Mouse (Mus musculus) layer of hippocampus, adult 18-20 months (tissue): Measurements from ENCODE around the gene Aebp1. TPM values are rescaled to one million over a fixed set of nuclear protein-coding genes. Genes with fewer than 3 reads are reported as not detected.
"Not testable (repeated sequence)": the region's sequence is repeated elsewhere in the genome, so short reads cannot be mapped to it uniquely, and the experiment has no call there.

ENCODE experiments used
- DNase-seq, 2 experiments: peaks; one replicate each; pipeline ENCODE4 v3.0.0; 2022; ENCODE audit warnings: low spot score in 2 of 2
- total RNA-seq, 2 experiments: library from RNA; stranded (reverse); gene quantifications; 2 replicates each; pipeline ENCODE4 v1.2.3; 2021

Aebp1 gene
- total RNA-seq, 2 experiments from 2014 or later = 9.1 to 9.2 TPM

DNA sequence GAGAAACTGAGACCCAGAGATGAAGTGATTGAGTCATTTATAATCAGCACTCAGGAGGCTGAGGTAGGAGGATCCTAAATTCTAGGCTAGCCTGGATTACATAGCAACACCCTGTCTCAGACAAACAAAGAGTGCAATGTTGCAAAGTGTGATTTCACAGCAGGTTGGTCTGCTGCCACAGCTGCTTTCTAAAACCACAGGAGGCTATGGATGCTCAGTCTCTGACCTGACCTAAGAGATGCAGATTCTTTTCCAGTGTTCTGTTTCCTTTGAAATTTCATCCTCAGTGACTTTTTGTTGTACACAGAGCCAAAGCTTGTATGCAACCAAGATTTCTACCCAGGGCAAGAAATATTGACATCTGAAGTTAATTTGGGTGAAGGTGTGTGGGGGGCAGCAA is 6.3 kb upstream of the Aebp1 start:
- DNase-seq = no peak

DNA sequence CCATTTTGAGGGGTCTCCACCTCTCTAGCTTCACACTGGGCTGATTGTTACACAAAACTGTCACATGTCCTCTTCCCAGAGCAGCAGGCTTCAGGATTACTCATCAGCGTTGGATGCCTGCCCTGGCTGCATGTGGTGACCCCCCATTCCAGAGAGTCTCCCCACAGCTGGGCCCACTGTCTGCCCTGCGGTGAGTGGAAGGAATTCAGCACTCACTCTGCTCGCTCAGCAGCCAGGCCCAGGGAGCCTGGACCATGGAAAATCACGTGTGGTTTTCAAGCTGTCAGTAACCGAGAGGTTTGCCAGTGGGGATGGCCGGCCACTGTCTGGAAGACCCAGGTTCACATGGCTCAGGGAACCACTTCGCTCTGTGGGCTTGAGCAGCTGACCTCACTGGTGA is 5.8 kb upstream of the Aebp1 start:
- DNase-seq = peak; percentile 27 to 67

DNA sequence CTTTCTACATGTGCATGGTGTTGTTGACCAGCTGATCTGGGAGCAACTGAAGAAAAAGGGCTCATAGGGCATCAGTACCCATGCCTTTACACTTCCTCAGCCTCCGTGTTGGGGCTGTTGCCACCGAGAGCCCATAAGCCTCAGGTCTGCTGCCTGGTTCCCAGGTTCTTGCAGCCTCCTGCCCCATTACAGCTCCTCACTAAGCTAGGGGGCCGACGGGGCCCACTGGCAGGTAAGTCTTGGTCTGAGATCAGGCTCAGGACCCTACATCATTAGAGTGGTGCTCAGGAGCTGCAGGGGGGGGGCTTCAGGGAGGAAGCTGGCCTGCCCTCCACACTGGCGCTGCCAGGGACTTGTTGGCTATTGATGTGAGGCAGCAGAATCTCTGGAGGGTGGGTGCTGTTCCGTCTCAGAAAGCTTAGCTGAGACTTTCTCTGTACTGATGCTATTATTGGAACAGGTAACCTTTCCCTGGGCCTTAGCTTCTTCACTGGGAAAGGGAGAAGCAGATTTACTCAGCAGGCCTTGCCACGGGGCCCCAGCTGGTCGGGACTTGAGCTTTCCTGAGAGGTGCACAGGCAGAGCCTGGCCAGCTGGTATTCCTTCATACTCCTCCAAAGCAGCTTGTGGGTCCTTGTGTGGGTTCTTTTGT is 5.1 kb upstream of the Aebp1 start:
- no peak for DNase-seq

DNA sequence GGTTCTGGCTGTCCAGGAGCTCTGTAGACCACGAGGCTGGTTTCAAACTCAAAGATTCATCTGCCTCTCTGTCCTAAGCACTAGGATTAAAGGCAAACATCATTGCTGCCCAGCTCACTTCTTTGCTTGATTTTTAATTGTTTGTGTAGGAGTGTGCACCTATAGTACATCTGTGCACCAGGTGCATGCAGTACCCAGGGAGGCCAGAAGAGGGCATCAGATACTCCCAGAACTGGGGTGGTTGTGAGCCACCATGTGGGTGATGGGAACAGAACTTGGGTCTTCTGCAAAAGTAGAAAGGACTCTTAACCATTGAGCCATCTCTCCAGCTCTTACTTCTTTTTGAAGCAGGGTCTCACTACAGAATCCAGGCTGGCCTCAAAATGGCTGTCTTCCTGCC is 3.0 kb upstream of the Aebp1 start:
- DNase-seq = no peak

DNA sequence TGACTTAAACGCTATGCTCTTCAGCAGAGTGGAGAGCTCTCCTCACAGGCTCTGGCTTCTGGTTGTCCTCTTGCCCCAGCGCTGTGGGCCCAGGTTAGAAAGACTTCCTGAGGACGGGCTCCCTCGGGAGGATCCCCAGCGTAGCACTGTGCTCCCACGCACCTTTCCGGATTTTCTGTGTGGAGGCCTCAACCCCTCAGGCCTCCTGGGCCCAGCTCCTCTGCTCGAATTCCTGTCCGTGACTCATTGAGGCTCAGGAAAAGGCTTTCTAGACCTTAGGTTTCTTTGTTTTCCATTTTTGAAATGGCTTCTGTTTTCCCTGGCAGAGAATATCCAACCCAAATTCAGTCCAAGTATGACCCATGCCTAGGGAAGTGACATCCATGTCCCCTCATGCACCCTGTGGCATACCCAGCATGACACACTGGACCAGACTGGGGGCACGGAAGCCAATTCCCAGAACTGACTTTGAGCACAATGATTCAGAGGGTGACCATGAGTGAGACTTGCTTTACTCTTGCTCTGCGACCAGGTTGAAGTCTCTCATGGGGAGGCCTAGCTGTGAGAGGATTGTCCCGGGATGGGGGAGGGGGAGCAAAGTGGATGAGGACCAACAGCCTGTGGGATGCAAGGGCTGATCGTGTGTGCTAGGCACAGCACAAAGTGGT is 1.7 kb upstream of the Aebp1 start:
- no peak for DNase-seq

DNA sequence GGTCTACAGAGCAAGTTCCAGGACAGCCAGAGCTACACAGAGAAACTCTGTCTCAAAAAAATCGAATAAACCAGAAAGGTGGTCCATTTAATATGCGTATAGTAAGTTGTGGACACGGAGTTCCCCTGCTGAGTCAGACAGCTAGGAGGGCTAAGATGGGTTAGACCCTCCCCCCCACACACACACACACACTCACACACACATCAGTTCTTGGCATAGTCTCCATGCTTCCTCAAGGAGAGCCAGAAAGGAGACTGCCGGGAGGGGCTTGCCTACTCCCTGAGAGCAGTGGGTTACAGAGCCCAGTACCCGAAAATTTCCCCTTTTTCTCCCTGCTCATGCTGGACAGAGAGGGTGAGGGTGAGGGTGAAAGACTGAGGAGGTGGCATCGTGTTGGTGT is 1.1 kb upstream of the Aebp1 start:
- DNase-seq = no peak

DNA sequence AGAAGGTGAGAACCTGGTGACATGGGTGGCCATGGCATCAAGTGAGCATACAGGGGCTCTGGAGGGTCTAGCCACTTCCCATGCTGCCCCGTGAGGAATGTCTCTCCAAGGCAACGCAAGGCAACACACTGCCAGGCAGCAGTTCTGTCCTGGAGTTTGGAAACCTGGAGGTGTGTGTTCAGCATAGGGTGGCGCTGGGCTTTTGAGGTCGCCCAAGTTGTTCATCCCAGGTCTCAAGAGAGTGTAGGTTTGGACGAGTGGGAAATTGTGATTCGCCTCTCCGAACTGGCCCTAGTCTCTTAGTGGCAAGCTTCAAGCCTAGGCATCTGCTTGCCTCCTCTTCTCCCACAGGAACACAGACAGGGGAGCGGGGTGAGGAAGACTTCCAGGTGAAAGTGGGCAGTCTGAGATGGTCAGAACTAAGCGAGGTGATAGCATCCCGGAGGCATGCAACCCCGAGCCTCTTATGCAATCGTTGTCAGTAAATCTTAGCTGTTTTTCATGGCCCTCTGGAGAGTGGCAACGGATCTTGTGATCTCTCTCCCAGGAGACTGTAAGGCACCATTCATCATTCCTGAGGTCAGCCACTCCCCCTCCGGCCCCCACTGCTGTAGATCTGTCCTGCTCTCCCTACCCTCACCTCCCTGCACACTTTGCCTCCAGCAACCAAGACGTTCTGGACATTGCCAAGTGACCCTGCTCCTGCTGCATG is 803 bp downstream of the Aebp1 start:
- DNase-seq = no peak

DNA sequence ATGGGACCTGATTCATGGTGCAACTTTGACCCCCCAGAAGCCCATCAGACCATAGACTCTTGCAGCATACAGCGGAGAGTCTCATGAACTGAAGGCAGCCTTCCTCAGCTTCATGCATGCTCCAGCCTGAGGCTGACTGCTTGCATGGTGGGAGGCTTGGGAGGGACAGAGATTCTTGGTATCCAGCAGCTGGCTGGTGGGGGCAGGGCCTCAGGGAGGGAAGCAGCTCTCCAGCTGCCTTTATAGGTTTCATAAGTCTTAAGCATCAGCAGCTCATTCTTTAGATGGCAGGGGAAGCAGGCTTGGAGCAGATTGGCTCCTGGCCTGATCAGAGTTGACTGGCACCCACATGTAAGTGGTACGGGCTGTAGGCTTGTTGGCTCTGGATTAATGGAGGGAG is 5.4 kb downstream of the Aebp1 start:
- DNase-seq = no peak

DNA sequence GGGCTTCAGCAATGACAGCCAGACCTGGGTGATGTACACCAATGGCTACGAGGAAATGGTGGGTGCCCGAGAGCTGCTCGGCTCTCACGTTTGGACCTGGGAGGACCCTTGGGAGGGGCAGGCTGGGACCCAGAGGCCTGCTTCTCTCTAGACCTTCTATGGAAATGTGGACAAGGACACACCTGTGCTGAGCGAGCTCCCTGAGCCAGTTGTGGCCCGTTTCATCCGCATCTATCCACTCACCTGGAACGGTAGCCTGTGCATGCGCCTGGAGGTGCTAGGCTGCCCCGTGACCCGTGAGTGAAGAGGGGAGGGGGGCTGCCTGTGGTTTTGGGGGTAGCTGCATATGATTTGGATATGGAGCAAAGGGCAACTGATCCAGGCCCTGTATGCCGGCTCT is 6.6 kb downstream of the Aebp1 start:
- DNase-seq = no peak

DNA sequence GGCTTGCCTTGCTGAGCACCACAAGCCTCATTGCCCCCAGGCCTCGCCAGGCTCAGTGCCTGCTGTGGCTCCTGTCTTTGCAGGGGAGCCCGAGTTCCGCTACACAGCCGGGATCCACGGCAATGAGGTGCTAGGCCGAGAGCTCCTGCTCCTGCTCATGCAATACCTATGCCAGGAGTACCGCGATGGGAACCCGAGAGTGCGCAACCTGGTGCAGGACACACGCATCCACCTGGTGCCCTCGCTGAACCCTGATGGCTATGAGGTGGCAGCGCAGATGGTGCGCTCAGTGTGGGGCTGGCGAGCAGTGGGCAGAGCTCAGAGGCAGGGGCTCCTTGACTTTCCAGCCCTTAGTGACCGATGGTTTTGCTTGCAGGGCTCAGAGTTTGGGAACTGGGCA is 7.6 kb downstream of the Aebp1 start:
- no peak for DNase-seq

DNA sequence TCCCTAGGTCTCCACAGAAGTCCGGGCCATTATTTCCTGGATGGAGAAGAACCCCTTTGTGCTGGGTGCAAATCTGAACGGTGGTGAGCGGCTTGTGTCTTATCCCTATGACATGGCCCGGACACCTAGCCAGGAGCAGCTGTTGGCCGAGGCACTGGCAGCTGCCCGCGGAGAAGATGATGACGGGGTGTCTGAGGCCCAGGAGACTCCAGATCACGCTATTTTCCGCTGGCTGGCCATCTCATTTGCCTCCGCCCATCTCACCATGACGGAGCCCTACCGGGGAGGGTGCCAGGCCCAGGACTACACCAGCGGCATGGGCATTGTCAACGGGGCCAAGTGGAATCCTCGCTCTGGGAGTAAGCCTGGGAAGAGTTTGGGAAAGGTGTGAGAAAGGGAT is 8.3 kb downstream of the Aebp1 start:
- DNase-seq = no peak

DNA sequence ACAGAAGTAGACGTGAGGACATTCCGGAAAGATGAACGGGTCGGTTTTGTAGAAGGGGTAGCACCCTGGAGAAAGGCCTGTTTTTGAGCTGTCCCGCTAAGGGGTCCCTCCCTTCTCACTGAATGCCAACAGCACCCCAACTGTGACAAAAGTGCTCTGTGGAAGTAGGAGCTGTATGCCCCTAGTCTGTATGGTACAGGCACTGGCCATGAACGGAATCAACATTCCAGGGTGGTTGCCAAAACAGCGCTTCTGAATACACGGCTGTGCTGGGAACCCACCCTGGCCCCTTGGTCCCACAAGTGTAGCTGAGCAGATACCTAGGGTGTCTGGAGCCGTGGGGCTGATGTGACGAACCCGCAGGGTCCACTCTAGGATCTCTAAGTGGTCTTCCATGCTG is 11.0 kb downstream of the Aebp1 start:
- no peak for DNase-seq

DNA sequence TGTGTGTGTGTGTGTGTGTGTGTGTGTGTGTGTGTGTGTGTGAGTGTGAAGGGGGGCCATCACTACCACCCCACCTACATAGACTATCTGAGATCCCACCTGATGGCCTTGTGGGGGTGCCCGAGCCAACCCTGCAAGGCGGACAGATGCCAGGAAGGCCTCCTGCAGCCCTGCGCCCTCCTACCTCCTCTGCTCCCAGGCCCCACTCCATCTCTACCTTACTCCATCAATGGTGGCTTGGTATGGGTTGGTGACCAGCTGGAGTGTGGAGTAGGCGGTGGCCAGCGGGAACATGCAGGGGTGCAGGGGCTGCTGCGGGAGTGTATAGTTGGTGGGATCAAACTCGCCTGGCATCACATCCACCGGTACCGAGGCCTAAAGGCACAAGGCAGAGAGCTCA is 11.4 kb downstream of the Aebp1 start:
- DNase-seq = no peak

DNA sequence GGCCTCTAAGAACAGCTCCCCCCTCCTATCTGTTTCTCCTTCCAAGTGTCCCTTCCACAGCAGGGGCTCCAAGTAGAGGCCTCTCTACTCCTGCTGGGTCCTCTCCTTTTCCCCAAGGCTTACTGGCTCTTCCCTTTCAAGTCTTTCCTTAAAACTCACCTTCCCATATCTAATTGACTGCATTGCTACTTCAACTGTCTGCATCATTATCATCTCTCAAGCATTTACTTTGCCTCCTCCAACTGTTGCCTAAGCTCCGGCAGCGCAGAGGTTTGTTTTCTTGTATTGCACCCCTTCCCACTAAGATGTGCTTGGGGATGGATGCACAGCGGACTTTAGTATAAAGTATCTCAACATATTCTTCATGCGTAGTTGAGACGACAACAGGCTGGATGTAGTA is 15.7 kb downstream of the Aebp1 start:
- no peak for DNase-seq

DNA sequence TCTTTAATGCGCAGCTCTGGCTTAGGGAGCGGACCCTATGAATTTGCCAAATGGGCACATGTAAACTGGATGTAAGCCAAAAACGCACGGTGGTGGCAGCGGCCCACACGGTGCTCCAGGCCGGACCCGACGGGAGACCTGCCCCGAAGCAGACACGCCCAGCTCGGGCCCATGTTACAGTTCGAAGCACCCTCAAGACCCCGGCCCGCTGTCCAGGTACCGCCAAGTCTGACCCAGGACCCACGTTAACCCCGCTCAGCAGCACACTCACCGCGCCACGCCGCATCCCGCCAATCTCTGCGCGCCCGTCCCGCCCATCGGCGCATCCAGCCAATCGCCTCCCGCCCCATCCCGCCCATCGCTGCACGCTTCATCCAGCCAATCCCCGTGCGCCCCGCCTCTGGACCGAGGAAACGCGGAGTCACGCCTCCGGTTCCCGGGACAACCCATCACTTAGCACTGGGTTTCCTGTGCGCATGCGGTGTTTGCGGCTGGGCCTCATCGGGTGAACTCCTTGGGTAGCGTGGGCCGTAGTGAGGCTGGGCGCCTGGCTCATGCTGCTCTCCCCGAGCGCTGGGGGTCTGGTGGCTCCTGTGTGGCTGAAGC is 16.3 kb downstream of the Aebp1 start, which contains the start of gene Pold2:
Pold2 (minus strand) TSS at position 372 of the 606 bp plus-strand sequence.
- peak; percentile 96 to 98 for DNase-seq

DNA sequence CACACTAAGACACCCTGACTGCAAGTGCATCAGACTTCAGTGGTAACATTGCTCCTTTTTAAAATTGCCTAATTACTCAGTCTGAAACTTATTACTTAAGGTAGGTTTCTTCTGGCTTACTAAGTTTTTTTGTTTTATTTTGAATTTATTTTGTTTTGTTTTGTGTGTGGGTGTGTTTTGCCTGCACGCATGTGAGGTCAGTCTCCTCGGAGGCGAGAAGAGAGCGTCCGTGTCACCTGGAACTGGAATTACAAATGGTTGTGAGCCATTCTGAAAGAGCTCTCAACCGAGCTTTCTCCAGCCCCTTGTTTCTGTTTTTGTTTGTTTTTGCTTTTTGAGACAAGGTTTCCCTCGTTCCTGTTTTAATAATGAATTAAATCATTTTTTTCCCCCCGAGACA is 16.9 kb downstream of the Aebp1 start:
- DNase-seq = no peak

DNA sequence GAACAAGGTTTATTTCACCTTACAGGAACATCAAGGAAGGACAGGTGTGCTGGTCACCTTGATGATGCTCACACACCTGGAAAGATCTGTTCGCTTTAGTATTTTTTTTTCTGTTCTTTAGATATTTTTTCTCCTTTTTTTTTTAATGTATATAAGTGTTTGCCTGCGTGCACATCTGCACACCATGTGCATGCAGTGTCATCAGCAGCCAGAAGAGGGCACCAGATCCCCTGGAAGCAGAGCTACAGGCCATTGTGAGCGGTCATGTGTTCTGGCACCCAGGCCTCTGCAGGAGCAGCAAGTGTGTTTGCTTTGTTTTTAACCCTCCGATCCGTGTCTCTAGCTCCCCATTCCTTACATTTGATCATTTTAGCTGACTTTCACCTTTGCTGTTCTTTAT is 18.2 kb downstream of the Aebp1 start:
- peak; percentile 27 to 77 for DNase-seq

DNA sequence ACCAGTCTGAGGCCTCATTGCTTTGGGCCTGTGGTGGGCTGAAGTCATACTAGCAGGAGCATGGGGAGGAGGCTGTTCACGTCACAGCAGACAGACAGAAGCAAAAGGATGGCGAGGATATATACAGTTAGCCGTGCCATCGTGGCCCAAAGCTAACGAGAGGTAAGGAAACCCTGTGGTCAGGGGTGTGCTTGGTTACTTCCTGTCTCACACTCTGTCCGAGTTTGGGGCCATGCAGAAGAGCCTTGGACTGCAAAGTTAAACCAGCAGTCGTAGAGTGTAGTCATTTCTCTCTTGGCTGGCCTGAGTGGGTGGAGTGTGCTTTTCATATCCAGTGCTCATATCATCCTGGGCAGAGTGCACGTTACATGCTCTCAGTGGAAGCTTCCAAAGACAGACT is 20.8 kb downstream of the Aebp1 start:
- DNase-seq = no peak

DNA sequence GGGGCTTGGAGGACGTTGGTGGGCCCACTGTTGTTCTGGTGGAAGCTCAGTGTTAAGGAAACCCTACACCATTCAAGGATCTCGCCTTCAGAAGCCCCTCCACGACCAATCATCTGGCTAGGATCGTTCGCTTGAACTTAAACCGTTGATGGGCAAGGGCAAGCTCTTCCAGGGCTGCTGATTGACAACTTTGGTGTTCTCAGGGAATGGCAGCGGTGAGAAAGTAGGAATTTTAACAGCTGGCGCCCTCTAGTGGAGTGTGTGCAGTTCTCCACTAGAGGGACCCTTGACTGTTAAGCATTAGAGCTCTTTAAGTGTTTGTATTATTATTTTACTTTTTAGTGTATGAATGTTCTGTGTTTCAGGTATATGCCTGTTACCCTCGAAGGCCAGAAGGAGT is 24.4 kb downstream of the Aebp1 start:
- DNase-seq = peak; percentile 44 to 84

DNA sequence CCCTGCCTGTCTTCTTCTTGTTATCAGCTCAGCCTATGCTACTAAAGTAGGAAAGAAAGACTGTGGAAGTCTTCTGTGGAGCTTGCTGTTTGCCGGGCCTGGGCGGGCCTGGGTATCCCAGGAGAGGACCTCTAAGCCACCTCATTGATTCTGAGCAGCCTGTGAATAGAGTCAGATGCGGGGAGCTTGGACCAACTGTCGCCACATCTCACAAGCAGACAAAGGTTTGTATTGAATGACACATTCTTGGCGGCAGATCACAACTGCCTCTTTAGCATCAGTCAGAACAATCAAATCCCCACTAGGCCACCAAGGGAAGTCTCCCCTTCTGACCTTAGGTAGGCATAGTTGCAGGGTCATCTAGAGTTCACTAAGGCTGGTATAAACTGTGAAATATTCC is 25.5 kb downstream of the Aebp1 start:
- DNase-seq = no peak

DNA sequence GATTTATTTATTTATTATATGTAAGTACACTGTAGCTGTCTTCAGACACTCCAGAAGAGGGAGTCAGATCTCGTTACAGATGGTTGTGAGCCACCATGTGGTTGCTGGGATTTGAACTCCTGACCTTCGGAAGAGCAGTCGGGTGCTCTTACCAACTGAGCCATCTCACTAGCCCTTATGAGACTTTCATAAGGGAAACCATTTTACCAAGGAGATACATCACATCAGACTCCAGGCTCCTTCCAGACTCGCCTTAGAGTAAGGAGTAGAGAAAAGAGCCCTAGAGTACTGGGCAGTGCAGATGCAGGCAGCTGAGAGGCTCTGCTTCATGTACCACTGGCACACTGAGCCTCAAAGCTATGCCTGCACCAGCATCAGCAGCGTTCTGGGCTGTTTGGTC is 26.8 kb downstream of the Aebp1 start:
- not testable (repeated sequence) for DNase-seq

DNA sequence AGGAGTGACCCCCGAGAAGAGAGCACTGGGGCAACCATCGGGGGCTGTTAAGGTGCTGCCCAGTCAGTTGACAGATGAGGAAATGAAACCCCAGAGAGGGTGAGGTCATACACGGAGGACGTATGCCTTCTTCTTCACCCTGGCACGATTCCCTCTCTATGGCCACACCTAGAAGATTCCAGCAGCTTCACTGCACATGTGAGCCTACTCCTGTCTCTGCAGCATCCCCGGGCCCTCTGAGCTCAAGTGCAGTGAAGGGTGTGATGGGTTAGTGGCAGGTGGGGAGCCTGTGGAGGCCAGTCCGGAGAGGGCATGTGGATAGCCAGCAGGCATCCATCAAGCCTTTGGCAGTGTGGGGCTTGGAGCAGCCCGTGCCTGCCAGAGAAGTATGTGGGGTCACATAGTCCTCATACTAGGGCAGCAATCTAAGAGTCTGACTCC is 30.4 kb downstream of the Aebp1 start:
- DNase-seq = no peak
